Mouse (Mus musculus) urinary bladder, adult 2 months (tissue): Measurements from ENCODE around the gene Slc44a3. TPM values are rescaled to one million over a fixed set of nuclear protein-coding genes. Genes with fewer than 3 reads are reported as not detected.

Source experiments
- DNase-seq: peaks from one replicate; pipeline ENCODE4 v3.0.0; 2022; ENCODE audit warnings: low spot score
- polyA plus RNA-seq: library from polyadenylated mRNA; depleted of rRNA; stranded (reverse); fragments of >200 nt; gene quantifications from 2 replicates; pipeline ENCODE4 v1.2.3, GENCODE M21; 2012

The Slc44a3 gene
- polyA plus RNA-seq, 1 experiment: 15.7 TPM

- no peak for DNase-seq
These were observed 31.5 kb downstream of the Slc44a3 start for GRCm38 (mm10) chr3:121500734-121501133.

- peak; percentile 50 for DNase-seq
These were observed 32.0 kb downstream of the Slc44a3 start for GRCm38 (mm10) chr3:121500225-121500624.

- no peak for DNase-seq
These were observed 38.2 kb downstream of the Slc44a3 start for GRCm38 (mm10) chr3:121493997-121494421.

- no peak for DNase-seq
These were observed 40.2 kb downstream of the Slc44a3 start for GRCm38 (mm10) chr3:121492026-121492425.

- DNase-seq: no peak
These were observed 41.3 kb downstream of the Slc44a3 start for GRCm38 (mm10) chr3:121490941-121491340.

- DNase-seq: no peak
These were observed 42.6 kb downstream of the Slc44a3 start for GRCm38 (mm10) chr3:121489462-121490118.

GRCm38 (mm10) chr3:121485201-121485600, 47.0 kb downstream of the Slc44a3 start:
- no peak for DNase-seq

- no peak for DNase-seq
These were observed 48.7 kb downstream of the Slc44a3 start for GRCm38 (mm10) chr3:121483266-121484161.

GRCm38 (mm10) chr3:121481564-121481963, 50.6 kb downstream of the Slc44a3 start:
- no peak for DNase-seq

- no peak for DNase-seq
These were observed 51.2 kb downstream of the Slc44a3 start for GRCm38 (mm10) chr3:121480961-121481436.

- no peak for DNase-seq
These were observed 51.9 kb downstream of the Slc44a3 start for GRCm38 (mm10) chr3:121480030-121480960.

- no peak for DNase-seq
These were observed 57.5 kb downstream of the Slc44a3 start for GRCm38 (mm10) chr3:121474738-121475137.

GRCm38 (mm10) chr3:121471703-121472102, 60.5 kb downstream of the Slc44a3 start:
- DNase-seq: no peak

- peak; percentile 30 for DNase-seq
These were observed 62.8 kb downstream of the Slc44a3 start for GRCm38 (mm10) chr3:121469185-121469975.

GRCm38 (mm10) chr3:121468136-121468535, 64.1 kb downstream of the Slc44a3 start:
- no peak for DNase-seq

- DNase-seq: no peak
These were observed 65.1 kb downstream of the Slc44a3 start for GRCm38 (mm10) chr3:121467094-121467552.

GRCm38 (mm10) chr3:121465795-121466194, 66.4 kb downstream of the Slc44a3 start:
- DNase-seq: no peak

GRCm38 (mm10) chr3:121464733-121465305, 67.4 kb downstream of the Slc44a3 start:
- DNase-seq: no peak

GRCm38 (mm10) chr3:121462782-121463181, 69.4 kb downstream of the Slc44a3 start:
- no peak for DNase-seq

GRCm38 (mm10) chr3:121461477-121461876, 70.7 kb downstream of the Slc44a3 start:
- DNase-seq: no peak
